Mouse (Mus musculus): ENCODE measurements at regions not wholly inside any gene's neighbourhood (a gene's known extent, or its start where the extent isn't known, plus 50 kb on each side); places are given as distances from the start of the nearest gene placed in this dataset.

DNA sequence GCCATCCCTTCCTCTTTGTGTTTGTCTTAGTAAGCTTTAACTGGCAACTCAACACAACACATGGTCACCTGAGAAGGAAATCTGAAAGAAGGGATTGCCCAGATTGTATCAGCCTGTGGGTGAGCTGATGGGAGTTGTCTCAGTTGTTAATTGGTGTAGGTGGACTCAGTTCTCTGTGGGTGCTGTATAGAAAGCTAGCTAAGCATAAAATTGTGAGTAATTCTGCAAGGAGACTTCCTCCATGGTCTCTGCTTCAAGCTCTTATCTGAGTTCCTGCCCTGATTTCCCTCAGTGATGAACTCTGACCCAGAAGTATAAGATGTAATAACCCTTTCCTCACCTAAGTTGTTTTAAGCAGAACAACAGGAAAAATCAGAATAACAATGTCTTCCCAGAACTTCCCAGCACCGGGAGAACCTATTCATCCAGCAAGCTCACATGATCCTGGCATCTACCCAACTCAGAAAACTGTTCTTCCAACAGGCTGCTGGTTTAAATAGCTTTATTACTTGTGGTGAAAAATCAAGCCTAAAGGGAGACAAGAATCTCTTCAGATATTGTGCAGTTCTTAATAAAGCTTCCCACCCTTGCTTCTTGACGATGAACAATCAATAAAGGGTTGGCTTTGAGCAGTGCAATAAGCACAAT is 487.7 kb upstream of the Cdh4 start:
- no peak for DNase-seq

DNA sequence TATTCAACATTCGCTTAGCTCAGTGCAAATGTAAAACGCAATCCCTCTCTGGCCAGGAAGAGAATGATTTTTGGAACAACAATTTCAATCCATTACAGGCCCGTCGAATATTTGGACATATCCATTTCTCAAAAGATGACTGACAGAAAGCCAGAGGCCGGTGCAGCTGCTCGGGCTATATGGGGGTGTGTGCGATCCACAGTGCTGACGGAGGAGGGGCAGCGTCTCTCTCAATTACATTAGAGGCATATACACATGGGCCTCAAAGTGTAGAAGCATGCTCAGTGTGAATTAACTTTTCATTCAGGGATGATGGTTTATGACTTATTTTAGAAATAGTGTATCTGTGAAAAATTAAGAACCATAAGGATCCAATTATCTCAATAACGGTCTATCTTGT is 483.4 kb upstream of the Cdh4 start:
- DNase-seq: no peak

DNA sequence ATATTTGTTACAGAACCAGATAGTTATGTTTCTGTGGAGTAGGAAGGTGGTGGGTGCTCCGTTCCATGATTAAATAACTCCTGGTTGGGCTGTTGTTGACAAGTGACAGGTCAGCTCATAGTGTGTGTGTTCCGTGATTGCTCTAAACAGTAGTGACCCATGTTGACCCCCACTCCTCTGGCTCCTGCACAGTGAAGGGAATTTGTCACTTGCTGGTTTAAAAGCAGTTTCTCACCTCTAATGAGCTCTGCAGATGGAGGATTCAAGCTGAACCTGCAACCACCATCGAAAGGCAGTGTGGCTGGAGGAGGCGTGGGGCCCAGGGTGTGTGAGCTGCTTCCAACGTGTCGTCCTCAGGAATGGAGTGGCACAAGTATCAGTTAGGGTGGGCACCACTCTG is 482.6 kb upstream of the Cdh4 start:
- DNase-seq: no peak

DNA sequence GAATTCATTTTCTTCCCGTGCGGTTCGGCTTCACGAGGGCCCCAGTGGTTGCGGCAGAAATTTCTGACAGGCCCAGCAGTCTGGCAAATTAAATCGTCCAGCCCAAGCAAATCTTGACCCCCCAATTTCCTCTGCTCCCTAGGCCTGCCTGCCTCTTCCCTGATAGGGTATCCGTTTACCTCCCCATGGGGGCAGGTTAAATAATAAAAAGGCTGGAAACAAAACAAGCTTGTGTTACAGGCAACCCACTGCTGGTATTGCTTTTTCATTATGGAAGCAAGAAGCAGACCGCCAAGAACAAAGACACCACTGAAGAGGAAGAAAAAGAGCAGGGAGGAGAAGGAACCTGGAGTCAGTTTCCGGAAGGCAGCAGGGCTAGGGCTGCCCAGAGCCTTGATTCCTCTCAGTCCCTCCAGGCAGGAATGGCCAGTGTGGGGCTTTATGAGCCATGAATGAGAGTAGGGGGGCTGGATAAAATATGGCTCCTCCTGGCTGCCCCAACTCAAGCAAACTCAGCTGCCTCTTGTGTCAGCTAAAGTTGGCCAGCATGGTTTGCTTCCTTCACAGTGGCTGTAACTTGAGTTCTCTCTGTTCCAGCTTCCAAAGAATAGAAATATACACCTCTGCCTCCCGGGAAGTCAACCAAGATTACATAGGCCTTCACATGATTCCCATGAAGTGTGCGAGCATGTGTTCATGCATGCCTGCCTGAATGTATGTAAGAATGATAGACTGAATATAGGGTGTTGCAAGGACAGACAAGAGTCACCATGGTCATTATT is 474.5 kb upstream of the Cdh4 start:
- no peak for DNase-seq

DNA sequence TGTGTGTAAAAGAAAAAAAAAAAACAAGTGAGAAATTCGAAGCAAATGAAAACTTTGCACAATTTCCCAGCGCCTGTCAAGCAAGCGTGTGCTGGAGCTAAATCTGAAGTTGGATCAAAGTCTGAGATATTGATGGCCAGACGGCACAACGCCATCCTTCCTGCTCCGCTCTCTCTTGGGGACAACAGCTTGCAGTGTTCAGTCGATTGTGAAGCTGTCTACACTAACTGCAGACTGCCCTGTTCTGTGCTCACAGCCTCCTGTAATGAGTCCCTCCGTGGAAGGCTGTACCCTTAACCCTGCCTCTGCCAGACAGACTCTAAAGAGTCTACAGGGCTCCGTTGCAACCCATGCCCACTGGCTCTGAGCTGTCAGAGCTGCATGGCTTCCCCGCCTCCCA is 472.5 kb upstream of the Cdh4 start:
- DNase-seq: no peak

DNA sequence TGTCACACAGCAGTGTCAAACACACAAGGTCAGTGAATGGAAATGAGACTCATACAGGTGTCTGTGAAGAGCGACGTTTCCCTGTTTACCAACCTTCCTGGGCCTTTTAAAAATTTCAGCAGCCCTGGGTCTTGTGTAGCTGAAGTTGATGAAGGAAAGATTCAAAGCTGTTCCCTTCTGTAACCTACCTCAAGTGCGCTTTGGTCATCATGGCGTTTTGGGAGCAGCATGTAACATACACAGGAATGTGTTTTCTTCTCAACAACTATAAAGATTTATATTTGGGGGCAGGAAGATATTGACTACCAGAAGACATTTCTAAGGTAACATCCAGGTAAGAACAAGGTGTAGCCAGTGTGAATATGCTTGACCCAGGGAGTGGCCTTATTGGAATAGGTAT is 466.9 kb upstream of the Cdh4 start:
- no peak for DNase-seq

DNA sequence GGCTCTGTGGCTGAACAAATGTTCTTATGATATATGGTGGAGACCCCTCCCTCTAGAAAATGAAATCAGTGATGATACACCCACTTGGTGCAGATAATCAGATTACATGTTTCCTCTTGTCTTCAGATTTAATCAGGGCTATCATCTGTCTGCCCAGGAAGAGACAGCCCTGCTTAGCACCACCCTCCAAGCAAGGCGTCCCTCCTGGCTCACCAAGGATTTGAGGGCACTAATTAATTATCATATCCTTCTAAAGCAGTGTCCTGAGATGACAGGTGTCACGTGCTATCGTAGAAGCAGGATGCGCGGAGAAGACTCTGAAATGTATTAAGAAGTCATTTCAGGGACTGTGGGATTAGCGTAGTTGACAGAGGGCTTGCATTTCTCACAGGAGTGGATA is 466.2 kb upstream of the Cdh4 start:
- no peak for DNase-seq

DNA sequence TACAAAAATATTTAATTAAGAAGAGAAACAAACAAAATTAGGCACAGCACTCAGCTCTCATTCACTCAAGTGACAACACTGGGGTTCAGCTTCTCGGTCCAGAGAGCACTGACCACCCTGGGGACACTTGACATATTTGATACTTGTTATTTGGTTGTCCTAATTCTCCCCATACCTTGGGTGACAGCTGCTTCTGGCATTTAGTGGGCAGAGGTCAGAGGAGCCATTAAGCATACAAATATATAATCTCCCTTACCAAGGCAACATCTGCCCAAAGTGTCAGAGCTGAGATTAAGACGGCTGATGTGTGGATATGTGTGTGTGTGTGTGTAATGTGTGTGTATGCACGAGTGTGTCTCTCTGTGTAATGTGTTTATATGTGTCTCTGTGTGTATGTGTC is 465.7 kb upstream of the Cdh4 start:
- DNase-seq: no peak

DNA sequence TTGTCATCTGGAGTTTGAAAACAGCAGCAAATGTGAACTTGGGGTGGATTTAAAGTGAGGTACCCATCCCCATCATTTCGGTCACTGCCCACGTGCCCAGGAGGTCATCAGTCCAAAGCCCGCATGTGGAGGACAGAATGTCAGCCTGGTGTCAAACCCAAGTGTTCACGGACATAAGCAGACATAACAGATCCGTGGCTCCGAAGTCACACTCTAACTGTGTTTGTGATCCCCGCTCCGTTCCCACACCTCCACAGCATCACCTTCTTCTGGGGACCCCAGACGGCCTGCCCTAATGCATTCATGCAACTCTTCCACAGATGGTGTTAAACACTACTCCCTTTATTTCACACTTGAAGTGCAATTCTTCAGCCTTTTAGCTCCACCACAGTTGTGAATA is 462.8 kb upstream of the Cdh4 start:
- DNase-seq: no peak

DNA sequence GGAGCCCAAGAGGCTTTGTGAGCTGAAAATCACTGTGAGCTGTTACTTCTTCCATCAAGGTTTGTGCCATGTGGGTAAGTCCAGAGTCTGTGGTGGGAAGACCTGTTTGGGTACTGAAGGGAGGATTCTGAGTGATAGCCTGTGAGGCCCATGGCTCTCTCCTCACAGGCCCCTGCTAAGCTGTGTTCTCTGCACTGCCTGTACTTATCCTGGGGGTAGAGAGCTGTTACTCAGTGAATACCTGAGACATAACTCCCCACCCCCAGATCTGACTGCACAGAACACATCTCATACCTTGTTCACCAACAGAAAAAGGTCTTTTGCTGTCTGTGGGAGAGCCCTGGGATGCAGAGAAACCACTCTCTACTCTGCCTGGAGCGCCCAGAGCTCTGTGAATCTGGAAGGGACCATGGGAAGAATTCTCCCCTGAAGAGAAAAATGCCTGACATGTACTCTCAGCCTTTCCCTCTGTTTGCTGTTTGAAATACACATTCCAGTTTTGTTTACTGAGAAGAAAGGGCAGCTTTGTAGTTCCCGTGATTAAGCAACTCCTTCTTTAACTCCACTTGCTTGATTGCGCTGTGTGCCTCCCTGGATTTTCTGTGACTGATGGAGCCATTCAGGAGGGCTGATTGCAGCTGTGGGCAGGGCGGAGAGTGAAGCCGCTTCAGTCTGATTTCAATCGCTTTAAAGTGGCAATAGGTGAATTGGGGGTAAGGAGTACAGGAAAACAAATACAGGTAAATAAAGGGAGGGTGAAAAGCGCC is 460.3 kb upstream of the Cdh4 start:
- no peak for DNase-seq

DNA sequence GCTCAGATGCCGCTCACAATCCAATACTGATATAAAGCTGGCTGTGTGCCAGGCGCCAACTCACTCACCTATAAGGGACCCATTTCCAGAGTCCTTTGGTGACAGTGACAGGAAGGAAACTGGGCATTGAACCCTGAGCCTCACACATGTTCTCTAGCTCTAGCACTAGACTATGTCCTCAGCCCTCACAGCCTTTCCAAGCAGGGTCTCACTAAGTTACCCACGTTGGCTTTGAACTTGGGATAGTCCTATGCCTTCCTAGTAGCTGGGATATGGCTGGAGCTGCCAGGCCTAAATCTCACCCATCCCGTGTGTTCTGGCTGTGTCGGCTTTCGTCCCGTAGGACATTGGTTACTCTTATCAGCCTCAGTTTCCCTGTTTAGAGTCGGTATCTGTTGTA is 458.4 kb upstream of the Cdh4 start:
- DNase-seq: no peak

DNA sequence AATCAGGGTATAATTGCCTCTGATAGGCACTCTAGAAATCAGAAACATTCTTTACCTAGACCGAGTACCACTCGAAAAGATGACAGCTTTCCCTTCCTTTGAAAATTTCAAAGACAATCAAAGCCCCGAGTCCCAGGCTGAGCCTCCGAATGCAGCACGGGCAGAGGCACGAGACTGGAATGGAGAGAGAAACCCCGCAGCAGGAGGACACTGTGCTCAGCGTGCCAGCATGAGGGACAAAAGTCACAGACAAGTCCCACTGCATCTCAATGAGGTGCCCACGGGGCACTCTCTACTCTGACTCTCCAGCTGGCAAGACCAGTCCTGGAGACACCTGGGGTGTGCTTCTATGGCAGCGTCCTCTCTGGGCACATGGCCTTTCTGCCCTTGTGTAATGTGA is 454.3 kb upstream of the Cdh4 start:
- no peak for DNase-seq

DNA sequence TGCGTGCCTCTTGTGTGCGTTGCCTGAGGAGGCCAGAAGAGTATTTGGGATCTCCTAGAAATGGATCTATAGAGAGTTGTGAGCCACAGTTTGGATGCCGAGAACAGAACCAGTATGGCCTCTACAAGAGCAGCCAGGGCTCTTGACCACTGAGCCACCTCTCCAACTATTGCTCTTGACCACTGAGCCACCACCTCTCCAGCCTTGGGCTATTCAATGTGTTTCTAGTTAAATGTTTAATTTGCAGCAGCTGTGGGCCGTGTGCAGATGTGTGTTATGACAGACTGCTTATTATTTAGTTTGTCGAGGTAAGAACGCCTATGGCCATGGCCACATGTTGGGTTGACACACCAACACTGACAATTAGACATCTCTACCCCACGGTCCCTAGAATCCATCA is 452.9 kb upstream of the Cdh4 start:
- no peak for DNase-seq

DNA sequence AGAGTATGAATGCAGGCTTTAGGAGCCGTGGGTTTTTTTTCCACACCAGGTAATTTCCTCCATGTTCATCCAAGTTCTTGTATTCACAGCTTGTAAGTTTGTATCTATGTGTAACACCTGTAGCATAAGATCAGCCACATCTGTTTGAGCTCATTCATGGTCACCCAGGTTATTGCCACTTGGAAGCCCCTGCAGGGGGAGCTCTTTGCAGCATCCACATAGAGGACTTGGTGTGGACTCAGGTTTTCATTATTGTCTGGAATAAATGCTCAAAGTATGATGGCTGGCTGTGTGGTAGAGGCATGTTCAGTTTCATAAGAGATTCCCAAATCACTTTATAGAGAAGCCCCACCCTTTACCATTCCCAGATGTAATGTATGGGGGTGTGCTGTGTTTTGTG is 452.4 kb upstream of the Cdh4 start:
- no peak for DNase-seq

DNA sequence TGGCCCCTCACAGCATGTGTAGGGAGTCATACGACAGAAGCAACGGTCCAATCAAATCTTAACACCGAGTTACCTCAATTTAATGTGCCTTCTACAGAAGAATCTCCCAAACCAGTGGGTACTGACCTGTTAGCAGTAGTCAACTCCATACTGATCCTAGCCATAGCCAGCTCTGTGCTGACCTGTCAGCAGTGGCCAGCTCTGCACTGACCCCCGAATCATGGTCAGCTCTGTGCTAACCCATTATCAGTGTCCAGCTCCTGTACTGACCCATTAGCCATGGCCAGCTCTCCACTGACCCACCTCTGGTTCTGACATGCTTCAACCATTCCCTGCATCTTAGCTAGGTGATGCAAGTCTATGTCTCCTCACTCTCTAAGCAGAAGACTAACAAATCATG is 451.3 kb upstream of the Cdh4 start:
- no peak for DNase-seq

DNA sequence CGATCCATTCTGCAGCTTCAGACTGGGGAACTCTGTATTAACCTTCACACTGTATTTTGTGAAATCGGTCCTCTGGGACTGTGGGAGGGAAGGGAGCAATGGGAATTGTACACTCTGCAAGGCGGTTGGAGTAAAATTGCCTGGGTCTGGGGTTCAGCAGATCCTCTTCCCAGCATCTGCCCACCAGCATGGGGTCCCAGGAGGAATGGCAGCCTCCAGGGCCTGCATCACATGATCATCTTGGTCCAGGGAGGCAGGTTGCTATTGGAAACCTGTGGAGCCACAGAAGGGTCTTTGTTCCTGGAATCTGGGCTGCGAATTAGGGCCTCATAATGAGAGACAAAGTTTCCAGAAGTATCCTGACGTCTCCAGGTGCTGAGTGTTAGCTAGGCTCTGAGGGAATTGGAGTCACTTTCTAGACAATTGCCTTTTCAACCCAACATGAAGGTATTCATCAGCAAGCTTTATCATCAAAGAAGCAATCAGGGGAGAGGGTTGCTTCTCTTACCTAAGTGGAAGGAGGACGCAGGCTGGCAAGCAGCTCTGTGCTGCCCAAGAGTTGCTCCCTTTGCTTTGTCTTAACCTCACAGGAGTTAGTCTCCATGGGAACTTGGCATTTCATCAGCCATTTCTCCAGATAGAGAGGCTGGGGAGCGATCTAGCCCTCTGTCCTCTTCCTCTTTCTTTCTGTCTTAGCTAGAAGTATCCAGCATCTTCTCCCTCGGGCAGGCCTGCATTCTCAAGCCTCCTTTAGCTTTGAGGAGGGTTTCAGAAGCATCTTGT is 449.7 kb upstream of the Cdh4 start:
- DNase-seq: no peak

DNA sequence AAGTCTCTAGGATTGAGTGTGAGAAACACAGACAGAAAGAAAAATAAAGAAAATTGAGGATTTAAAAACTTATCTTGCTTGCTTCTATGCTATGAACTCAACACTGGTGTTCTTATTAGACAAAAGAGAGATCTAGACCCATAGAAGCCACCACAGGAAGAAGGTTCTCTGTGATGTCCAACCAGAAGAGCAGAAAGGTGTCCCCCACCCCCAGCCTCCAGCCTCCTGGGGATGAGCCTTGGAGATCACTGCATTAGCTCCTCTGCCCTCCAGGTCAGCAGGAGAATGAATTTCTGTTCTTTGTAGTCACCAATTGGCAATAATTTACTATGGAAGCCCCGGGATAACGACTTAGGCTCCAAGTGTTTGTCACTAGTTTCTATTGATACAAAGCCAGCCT is 444.3 kb upstream of the Cdh4 start:
- no peak for DNase-seq

DNA sequence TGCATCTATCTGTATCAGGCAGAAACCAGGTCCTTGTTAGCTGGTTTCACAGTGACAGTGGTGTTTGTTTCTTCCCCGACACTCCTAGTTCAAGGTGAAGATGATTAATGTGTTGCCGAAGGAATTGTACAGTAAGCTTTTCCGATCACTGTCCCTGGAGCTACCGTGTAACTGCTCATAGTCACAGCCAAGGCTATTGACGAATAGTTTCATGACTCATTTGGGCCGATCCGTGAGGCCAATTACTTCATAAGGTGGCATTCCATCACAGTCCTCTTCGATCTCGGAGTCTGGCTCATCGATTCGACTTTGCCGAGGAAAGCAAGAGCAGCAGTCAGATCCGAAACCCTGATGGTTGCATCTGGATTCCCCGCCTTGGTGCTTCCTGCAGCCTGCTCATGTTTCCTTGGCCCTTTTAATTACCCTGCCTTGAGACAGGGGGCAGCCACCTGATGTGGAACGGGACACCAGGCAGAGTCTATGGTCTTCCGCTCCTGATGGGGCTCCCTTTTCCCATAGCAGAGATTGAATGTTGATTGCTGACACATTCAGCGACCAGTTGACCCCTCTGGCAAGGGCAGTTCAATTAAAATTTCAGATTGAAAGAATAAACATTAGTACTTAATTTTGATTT is 441.7 kb upstream of the Cdh4 start:
- DNase-seq: no peak

DNA sequence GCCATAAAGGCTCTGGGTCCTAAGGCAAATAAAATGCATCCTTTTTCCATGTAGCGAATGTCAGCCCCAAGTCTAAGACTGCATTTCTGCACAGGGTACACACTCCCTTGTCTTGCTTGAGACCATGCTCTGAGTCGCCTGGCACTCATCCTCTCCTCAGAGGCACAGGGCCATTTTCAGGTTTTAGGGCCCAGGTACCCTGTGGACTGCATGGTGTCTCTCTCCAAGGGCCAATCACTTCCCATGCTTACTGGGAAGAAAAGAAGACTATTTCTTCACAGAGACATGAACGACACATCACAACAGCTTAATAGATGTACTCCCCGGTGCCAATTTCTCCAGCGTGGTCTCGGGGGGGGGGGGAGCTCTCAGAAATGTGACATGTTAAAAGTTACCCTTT is 434.5 kb upstream of the Cdh4 start:
- no peak for DNase-seq

DNA sequence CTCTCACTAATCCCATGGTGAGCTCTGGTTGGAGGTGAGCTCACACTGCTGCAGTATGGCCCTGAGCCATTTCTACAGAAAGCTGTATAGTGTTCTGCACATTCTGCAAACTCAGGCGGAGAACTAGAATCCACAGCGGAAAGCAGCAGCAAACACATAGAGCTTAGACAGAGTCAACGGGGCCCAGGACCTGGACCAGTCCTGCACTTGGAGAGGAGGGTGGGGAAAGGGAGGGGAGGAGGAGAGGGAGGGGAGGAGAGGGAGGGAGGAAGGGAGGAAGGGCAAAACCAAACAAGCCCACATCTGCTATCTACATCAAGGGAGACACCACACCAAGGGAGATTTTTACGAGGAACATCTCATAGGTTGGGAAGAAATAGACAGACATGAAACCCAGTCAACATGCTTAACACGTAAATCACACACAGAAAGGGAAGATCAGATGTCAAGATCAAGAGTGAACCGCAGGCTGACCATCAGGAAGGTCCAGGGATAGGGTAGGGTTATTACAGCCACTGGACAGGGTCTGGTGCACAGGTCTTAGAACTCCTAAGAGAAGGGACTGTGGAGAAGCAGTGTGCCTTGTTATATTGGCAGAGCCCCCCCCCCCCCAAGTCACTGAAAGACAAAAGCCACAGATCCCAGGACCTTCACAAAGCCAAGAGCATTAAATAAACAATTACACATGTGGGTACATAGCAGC is 428.2 kb upstream of the Cdh4 start:
- DNase-seq: no peak

DNA sequence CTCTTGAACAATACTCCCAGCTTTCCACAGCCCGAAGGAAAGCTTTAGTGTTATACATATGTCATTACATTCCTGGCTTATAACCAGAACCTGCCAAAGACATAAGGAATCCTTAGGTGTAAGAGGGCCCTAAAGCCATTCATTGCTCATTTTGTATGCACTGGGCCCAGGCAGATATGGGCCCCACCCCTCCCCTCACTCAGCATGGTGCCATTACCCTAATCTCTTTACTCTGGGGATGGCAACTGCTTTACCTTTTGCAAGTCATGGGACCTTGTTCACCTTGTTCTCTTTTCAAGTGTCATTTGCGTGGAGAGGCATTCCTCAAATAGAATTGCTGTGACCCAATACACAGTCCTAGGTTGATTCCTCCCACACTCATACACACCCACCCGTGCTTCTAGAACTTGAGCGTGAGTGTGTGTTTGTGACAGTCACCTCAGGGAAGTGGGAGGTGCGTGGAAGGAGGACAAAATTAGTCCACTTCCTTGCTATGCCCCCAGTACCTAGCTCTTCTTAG is 419.5 kb upstream of the Cdh4 start:
- no peak for DNase-seq

DNA sequence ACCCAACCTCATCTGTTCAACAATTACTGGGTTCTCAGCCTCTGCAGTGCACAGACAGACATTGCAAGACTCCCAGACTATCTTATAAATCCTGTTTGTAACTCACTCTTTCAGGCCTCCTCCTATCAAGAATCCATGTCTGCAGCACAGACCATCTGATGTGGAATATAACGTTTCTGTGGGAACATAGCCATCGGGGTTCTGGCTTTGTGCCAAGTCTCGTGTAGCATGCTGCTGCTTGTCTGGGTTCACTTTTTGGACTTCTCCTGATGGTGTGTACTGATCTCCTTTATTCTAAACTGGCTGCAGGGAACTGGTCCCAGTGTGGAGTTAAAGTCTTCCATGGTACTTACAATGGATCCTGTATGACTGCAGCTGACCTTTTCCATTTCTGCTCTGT is 418.0 kb upstream of the Cdh4 start:
- DNase-seq: no peak

Data from kidney, adult 9 months (tissue).